Mouse (Mus musculus) CH12.LX (cell line): ENCODE data around the gene Mrpl23. TPM values are rescaled to one million over a fixed set of nuclear protein-coding genes. Genes with fewer than 3 reads are reported as not detected.

Experiments
- DNase-seq: peaks from one replicate; pipeline ENCODE4 v3.0.0-alpha.2; 2013; ENCODE audit errors: extremely low read depth
- H3K27ac ChIP-seq: 2 replicates; pipeline ENCODE4 v1.5.1; 2012; ENCODE audit warnings: low read depth, mild to moderate bottlenecking, control low read depth, moderate library complexity; ENCODE audit not compliant: insufficient read depth
- H3K27me3 ChIP-seq: replicated peaks from 2 replicates; pipeline ENCODE3; 2012; ENCODE audit warnings: inconsistent platforms
- H3K36me3 ChIP-seq, 2 experiments: replicated peaks in 1 of 2; 2 replicates each; pipeline versions ENCODE3 to v1.6.1; 2012; ENCODE audit warnings: inconsistent platforms in 1 of 2, low read length in 1 of 2, mild to moderate bottlenecking in 1 of 2, mixed read lengths in 1 of 2, moderate library complexity in 1 of 2; ENCODE audit not compliant: control insufficient read depth in 1 of 2, insufficient read depth in 1 of 2
- H3K4me1 ChIP-seq, 2 experiments: 2 replicates each; pipeline ENCODE4 v1.6.1; 2012; ENCODE audit warnings: inconsistent platforms in 1 of 2, moderate library complexity in 1 of 2; ENCODE audit not compliant: insufficient read depth in 2 of 2, control insufficient read depth in 1 of 2
- H3K4me2 ChIP-seq: 2 replicates; pipeline ENCODE4 v1.6.1; 2012; ENCODE audit warnings: low read depth, mild to moderate bottlenecking, control low read depth; ENCODE audit not compliant: poor library complexity, insufficient read depth, severe bottlenecking
- H3K4me3 ChIP-seq, 3 experiments: fragments of 150-350 bp in 1 of 3; sonication (generic) in 1 of 3; replicated peaks in 1 of 3; 2 replicates each; pipeline versions ENCODE3 to v1.5.1; 2011 to 2012; ENCODE audit warnings: low read depth in 2 of 3, low read length in 2 of 3, mild to moderate bottlenecking in 2 of 3, moderate library complexity in 2 of 3, control low read depth in 1 of 3, improper control_type of control experiment in 1 of 3, inconsistent platforms in 1 of 3, mixed read lengths in 1 of 3; ENCODE audit not compliant: poor library complexity in 1 of 3
- H3K79me2 ChIP-seq: replicated peaks from 2 replicates; pipeline ENCODE4 v1.6.1; 2012; ENCODE audit warnings: mild to moderate bottlenecking, moderate library complexity; ENCODE audit not compliant: control insufficient read depth, poor library complexity, insufficient read depth, severe bottlenecking; ENCODE audit errors: extremely low read depth
- H3K9ac ChIP-seq: 2 replicates; pipeline ENCODE4 v1.6.1; 2012; ENCODE audit warnings: low read depth, mild to moderate bottlenecking, control low read depth, moderate library complexity; ENCODE audit not compliant: insufficient read depth
- H3K9me3 ChIP-seq: replicated peaks from 2 replicates; pipeline ENCODE3; 2012; ENCODE audit warnings: low read length, inconsistent platforms, mixed read lengths
- CHD2 ChIP-seq: IDR thresholded peaks from 2 replicates; pipeline ENCODE4 v1.6.1; 2011; ENCODE audit warnings: low read length, improper control_type of control experiment
- CTCF ChIP-seq, 2 experiments: IDR thresholded peaks in 1 of 2; conservative IDR thresholded peaks in 1 of 2; 2 replicates each; pipeline ENCODE4 v1.5.1; 2011 to 2012; ENCODE audit warnings: low read depth in 2 of 2, low read length in 2 of 2, improper control_type of control experiment in 1 of 2, inconsistent platforms in 1 of 2, mild to moderate bottlenecking in 1 of 2, moderate library complexity in 1 of 2
- EP300 ChIP-seq: IDR thresholded peaks from 2 replicates; pipeline ENCODE4 v1.6.1; 2011; ENCODE audit warnings: low read length, improper control_type of control experiment
- ETS1 ChIP-seq: conservative IDR thresholded peaks from 2 replicates; pipeline ENCODE4 v1.6.1; 2012; ENCODE audit warnings: low read depth, mild to moderate bottlenecking, inconsistent platforms, low read length, improper control_type of control experiment, moderate library complexity
- JUN ChIP-seq: IDR thresholded peaks from 2 replicates; pipeline ENCODE4 v1.6.1; 2011; ENCODE audit warnings: low read depth, mild to moderate bottlenecking, low read length, improper control_type of control experiment, moderate library complexity; ENCODE audit not compliant: insufficient read depth
- JUND ChIP-seq: conservative IDR thresholded peaks from 2 replicates; pipeline ENCODE4 v1.6.1; 2011; ENCODE audit warnings: low read depth, low read length, improper control_type of control experiment
- MAX ChIP-seq: IDR thresholded peaks from 2 replicates; pipeline ENCODE4 v1.6.1; 2011; ENCODE audit warnings: low read length, improper control_type of control experiment
- MEF2A ChIP-seq: IDR thresholded peaks from 2 replicates; pipeline ENCODE4 v1.6.1; 2014; ENCODE audit warnings: low read depth, mild to moderate bottlenecking, inconsistent platforms, low read length, improper control_type of control experiment, borderline replicate concordance
- NRF1 ChIP-seq: IDR thresholded peaks from 2 replicates; pipeline ENCODE4 v1.6.1; 2014; ENCODE audit warnings: low read depth, mild to moderate bottlenecking, inconsistent platforms, low read length, improper control_type of control experiment, moderate library complexity
- POLR2A ChIP-seq: IDR thresholded peaks from 2 replicates; pipeline ENCODE4 v1.6.1; 2011; ENCODE audit warnings: low read depth, mild to moderate bottlenecking, improper control_type of control experiment, low read length
- RAD21 ChIP-seq: IDR thresholded peaks from 2 replicates; pipeline ENCODE4 v1.6.1; 2011; ENCODE audit warnings: low read depth, mild to moderate bottlenecking, low read length, improper control_type of control experiment, moderate library complexity
- RCOR1 ChIP-seq: conservative IDR thresholded peaks from 2 replicates; pipeline ENCODE4 v1.6.1; 2012; ENCODE audit warnings: low read depth, mild to moderate bottlenecking, inconsistent platforms, low read length, improper control_type of control experiment
- SMC3 ChIP-seq: IDR thresholded peaks from 2 replicates; pipeline ENCODE4 v1.6.1; 2011; ENCODE audit warnings: low read depth, low read length, improper control_type of control experiment
- TCF12 ChIP-seq: IDR thresholded peaks from 2 replicates; pipeline ENCODE4 v1.6.1; 2014; ENCODE audit warnings: low read depth, mild to moderate bottlenecking, inconsistent platforms, low read length, improper control_type of control experiment
- UBTF ChIP-seq: IDR thresholded peaks from 2 replicates; pipeline ENCODE4 v1.6.1; 2012; ENCODE audit warnings: low read depth, mild to moderate bottlenecking, inconsistent platforms, low read length, improper control_type of control experiment, moderate library complexity
- USF1 ChIP-seq: IDR thresholded peaks from 2 replicates; pipeline ENCODE4 v1.6.1; 2014; ENCODE audit warnings: low read depth, mild to moderate bottlenecking, inconsistent platforms, low read length, improper control_type of control experiment
- USF2 ChIP-seq: conservative IDR thresholded peaks from 2 replicates; pipeline ENCODE4 v1.6.1; 2011; ENCODE audit warnings: low read depth, low read length, improper control_type of control experiment
- ZMIZ1 ChIP-seq: IDR thresholded peaks from 2 replicates; pipeline ENCODE4 v1.6.1; 2012; ENCODE audit warnings: low read depth, mild to moderate bottlenecking, inconsistent platforms, low read length, improper control_type of control experiment
- dilution Hi-C: fragments of 300-500 bp; cut with MboI; formaldehyde crosslinking; loops from 2 replicates; pipeline ENCODE4 v1.14.3; 2020; ENCODE audit warnings: low sequenced_read_pairs; ENCODE audit not compliant: extremely low pct_unique_long_range_greater_than_20kb, extremely low pct_ligation_motif_present
- in situ Hi-C: fragments of 300-500 bp; cut with MboI; formaldehyde crosslinking; loops from 3 replicates; pipeline ENCODE4 v1.14.3; 2019; ENCODE audit warnings: low sequenced_read_pairs, low pct_ligation_motif_present, low pct_unique_long_range_greater_than_20kb, mixed read lengths
- polyA plus RNA-seq: library from polyadenylated mRNA; unstranded; fragments of >175 nt; gene quantifications from 2 replicates; pipeline ENCODE4 v1.2.1, GENCODE M21; 2012; ENCODE audit warnings: low read depth; ENCODE audit not compliant: insufficient read length
- total RNA-seq, 2 experiments: library from RNA; depleted of rRNA; stranded (reverse); fragments of 300-350 nt in 1 of 2; fragments of >200 nt in 1 of 2; gene quantifications; 2 replicates each; pipeline ENCODE4 v1.2.3; 2012 to 2014

Gene Mrpl23
- total and polyA plus RNA-seq, 3 experiments, result 8.3 to 71.2 (median 70.8) TPM

- dilution Hi-C loops (no loop called here), in situ Hi-C loops (no loop called here)
- no peaks in the 10 kb centered on the region for H3K79me2 ChIP-seq
- H3K9ac ChIP-seq, result no peak overlapping the region
- TF ChIP-seq JUND, result no peak
- no peak for TF ChIP-seq UBTF
- no peak for TF ChIP-seq ETS1
- no peak for TF ChIP-seq EP300
- no peak for TF ChIP-seq NRF1
- TF ChIP-seq RAD21, result no peak
- no peak for TF ChIP-seq SMC3
- TF ChIP-seq MEF2A, result no peak
- TF ChIP-seq JUN, result no peak
- no peak for TF ChIP-seq TCF12
- no peak for TF ChIP-seq POLR2A
- TF ChIP-seq USF2, result no peak
- TF ChIP-seq ZMIZ1, result no peak
- no peak for TF ChIP-seq USF1
- no peak for TF ChIP-seq MAX
- no peaks in the 10 kb centered on the region for H3K4me1 ChIP-seq
- H3K4me3 ChIP-seq, result no peak overlapping the region
- H3K36me3 ChIP-seq, result no peaks in the 10 kb centered on the region
- no peak for DNase-seq
- H3K27ac ChIP-seq, result no peak overlapping the region
- no peaks in the 10 kb centered on the region for H3K9me3 ChIP-seq
- peaks cover 76% of the 10 kb centered on the region for H3K27me3 ChIP-seq
- H3K4me2 ChIP-seq, result no peak overlapping the region
These were observed 22.1 kb downstream of the Mrpl23 start for GRCm38 (mm10) chr7:142554625-142555024.

DNA sequence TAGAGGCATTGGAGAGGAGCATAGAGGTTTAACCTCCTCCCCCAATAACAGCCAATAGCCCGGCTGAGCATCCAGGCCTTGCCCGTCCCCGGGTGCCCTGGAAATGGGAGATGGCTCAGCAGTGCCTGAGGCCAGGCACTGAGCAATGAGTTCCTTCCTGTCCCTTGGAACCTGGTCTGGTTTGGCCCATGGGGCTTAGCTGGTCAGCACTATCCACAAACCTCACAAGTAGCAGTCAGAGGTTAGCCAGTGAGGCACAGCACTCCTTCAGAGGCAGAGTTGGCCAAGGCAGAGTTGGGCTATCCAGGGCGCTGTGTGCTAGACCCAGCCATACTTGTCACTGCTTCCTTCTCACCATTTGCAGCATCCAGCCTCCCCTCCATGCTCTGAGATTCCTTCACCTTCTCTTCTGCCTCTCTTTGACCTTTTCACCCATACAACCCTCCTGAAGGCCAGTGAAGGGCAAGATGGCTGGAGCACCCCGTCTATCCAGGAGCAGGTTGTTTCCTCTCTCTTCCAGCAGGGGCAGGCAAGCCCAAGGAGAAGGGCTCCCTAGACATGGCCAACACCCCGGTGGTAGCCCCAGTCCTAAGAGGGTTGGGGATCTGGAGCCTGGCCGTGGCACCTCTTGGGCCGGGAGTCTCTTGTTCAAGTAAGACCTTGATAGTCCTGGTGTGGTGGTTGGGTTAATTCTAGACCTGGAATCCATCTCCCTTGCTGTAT lies 23.0 kb downstream of the Mrpl23 start:
- H3K27me3 ChIP-seq, result peaks cover 82% of the 10 kb centered on the region
- in situ Hi-C loops (no loop called here), dilution Hi-C loops (no loop called here)
- no peak overlapping the region for H3K27ac ChIP-seq
- no peaks in the 10 kb centered on the region for H3K4me1 ChIP-seq
- TF ChIP-seq POLR2A (no peak), CHD2 (no peak), CTCF (conservative IDR thresholded peaks at IDR 0.05 in 1 of 2, IDR thresholded peaks at IDR 0.05 in 1 of 2; ENCODE audit: low read depth in 2 of 2, low read length in 2 of 2) (0 out of 4 replicates have a peak, but pooled peaks of 1 of the 2 experiments have one; percentile 15), SMC3 (no peak), ETS1 (no peak), RCOR1 (no peak)
- H3K4me2 ChIP-seq, result no peak overlapping the region
- H3K4me3 ChIP-seq, result no peak overlapping the region
- H3K36me3 ChIP-seq, result no peaks in the 10 kb centered on the region
- no peak overlapping the region for H3K9ac ChIP-seq
- H3K9me3 ChIP-seq, result no peaks in the 10 kb centered on the region
- no peak for DNase-seq
- no peaks in the 10 kb centered on the region for H3K79me2 ChIP-seq
